Mouse (Mus musculus) testis, adult 10 weeks (tissue): Measurements from ENCODE around the gene Pomc. TPM values are rescaled to one million over a fixed set of nuclear protein-coding genes. Genes with fewer than 3 reads are reported as not detected.

ENCODE experiments used
- polyA plus RNA-seq: library from polyadenylated mRNA; stranded (reverse); fragments of 350-450 nt; fragmentation: Illumina TruSeq; extraction: RNeasy Lipid Tissue Mini Kit (QIAGEN cat#74804); gene quantifications from one replicate; pipeline ENCODE4 v1.2.3, GENCODE M21; 2014; ENCODE audit warnings: low read depth, low replicate concordance

Pomc gene
- not detected for polyA plus RNA-seq

DNA sequence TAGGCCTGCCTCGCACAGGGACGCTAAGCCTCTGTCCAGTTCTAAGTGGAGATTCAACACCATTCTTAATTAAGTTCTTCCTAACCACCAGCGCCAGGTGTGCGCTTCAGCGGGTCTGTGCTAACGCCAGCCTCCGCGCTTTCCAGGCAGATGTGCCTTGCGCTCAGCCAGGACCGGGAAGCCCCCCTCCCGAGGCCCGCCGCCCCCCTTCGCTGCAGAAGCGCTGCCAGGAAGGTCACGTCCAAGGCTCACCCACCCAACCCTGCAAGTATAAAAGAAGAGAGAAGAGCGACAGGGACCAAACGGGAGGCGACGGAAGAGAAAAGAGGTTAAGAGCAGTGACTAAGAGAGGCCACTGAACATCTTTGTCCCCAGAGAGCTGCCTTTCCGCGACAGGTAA, at the start of gene Pomc:
Gene Pomc (plus strand): TSS at position 301 of the 400 bp plus-strand sequence.

Other genes with a start within 250 kb of the Pomc start
- 2.4 TPM for gene Dnmt3a, start 148.9 kb upstream of the Pomc start, polyA plus RNA-seq
- gene Efr3b, start 84.0 kb downstream of the Pomc start, polyA plus RNA-seq = 0.81 TPM
- 72.1 TPM for gene Dnajc27, start 127.6 kb downstream of the Pomc start, polyA plus RNA-seq
- 0.17 TPM for gene Adcy3, start 178.2 kb downstream of the Pomc start, polyA plus RNA-seq